Mouse (Mus musculus) spleen, adult 2 months (tissue): ENCODE data around the gene Itga9.

Source experiments
- CTCF ChIP-seq: fragments of 200-500 bp; IDR thresholded peaks from 2 replicates; pipeline ENCODE4 v1.5.1; 2011; ENCODE audit warnings: mild to moderate bottlenecking, inconsistent platforms; ENCODE audit not compliant: insufficient read depth, insufficient read length, insufficient replicate concordance; ENCODE audit errors: extremely low read depth
- POLR2A ChIP-seq: fragments of 200-500 bp; IDR thresholded peaks from 2 replicates; pipeline ENCODE4 v1.6.1; 2011; ENCODE audit warnings: low read depth, low read length, inconsistent platforms

DNA sequence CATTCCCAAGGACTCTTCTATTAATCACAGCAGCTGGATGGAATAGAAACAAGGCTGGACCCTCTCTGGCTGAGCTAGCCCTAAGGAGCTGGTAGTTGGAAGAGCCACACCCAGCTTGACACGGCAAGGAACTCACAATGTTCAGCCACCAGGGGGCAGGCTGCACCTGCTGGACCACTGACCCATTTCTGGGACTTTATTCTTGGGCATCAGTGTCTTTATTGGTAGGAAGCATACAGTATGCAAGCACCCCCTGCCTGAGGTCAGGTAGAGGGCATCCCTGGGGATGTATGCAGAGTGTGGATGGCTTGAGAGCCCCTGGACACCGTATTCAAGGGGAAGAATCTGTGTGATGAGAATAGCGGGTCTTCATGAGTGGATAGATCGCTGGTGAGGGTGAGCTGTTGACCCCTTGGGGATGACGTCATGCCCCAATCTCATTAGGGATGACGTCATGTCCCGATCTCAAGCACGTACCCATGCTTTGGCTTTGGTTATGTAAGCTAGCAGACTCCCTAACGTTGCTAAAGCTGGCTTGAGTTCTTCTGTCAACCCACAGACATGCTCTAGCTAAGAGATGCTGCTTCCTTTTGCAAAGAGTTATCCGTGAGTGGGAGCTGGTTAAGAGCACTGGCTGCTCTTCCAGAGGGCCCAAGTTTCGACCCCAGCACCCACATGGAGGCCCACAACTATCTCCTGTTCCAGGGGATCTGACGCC lies 314.5 kb downstream of the Itga9 start:
- TF ChIP-seq CTCF (peak; percentile 83; the same call in 1 of the 2 replicates), POLR2A (no peak)
